Mouse (Mus musculus) CH12.LX (cell line): ENCODE measurements around the gene Xkr7. TPM values are rescaled to one million over a fixed set of nuclear protein-coding genes. Genes with fewer than 3 reads are reported as not detected.

Experiments
- DNase-seq: peaks from one replicate; pipeline ENCODE4 v3.0.0-alpha.2; 2013; ENCODE audit errors: extremely low read depth
- H3K27ac ChIP-seq: 2 replicates; pipeline ENCODE4 v1.5.1; 2012; ENCODE audit warnings: low read depth, mild to moderate bottlenecking, control low read depth, moderate library complexity; ENCODE audit not compliant: insufficient read depth
- H3K27me3 ChIP-seq: replicated peaks from 2 replicates; pipeline ENCODE3; 2012; ENCODE audit warnings: inconsistent platforms
- H3K36me3 ChIP-seq, 2 experiments: replicated peaks in 1 of 2; 2 replicates each; pipeline versions ENCODE3 to v1.6.1; 2012; ENCODE audit warnings: inconsistent platforms in 1 of 2, low read length in 1 of 2, mild to moderate bottlenecking in 1 of 2, mixed read lengths in 1 of 2, moderate library complexity in 1 of 2; ENCODE audit not compliant: control insufficient read depth in 1 of 2, insufficient read depth in 1 of 2
- H3K4me1 ChIP-seq, 2 experiments: 2 replicates each; pipeline ENCODE4 v1.6.1; 2012; ENCODE audit warnings: inconsistent platforms in 1 of 2, moderate library complexity in 1 of 2; ENCODE audit not compliant: insufficient read depth in 2 of 2, control insufficient read depth in 1 of 2
- H3K4me2 ChIP-seq: 2 replicates; pipeline ENCODE4 v1.6.1; 2012; ENCODE audit warnings: low read depth, mild to moderate bottlenecking, control low read depth; ENCODE audit not compliant: poor library complexity, insufficient read depth, severe bottlenecking
- H3K4me3 ChIP-seq, 3 experiments: fragments of 150-350 bp in 1 of 3; sonication (generic) in 1 of 3; replicated peaks in 1 of 3; 2 replicates each; pipeline versions ENCODE3 to v1.5.1; 2011 to 2012; ENCODE audit warnings: low read depth in 2 of 3, low read length in 2 of 3, mild to moderate bottlenecking in 2 of 3, moderate library complexity in 2 of 3, control low read depth in 1 of 3, improper control_type of control experiment in 1 of 3, inconsistent platforms in 1 of 3, mixed read lengths in 1 of 3; ENCODE audit not compliant: poor library complexity in 1 of 3
- H3K79me2 ChIP-seq: replicated peaks from 2 replicates; pipeline ENCODE4 v1.6.1; 2012; ENCODE audit warnings: mild to moderate bottlenecking, moderate library complexity; ENCODE audit not compliant: control insufficient read depth, poor library complexity, insufficient read depth, severe bottlenecking; ENCODE audit errors: extremely low read depth
- H3K9ac ChIP-seq: 2 replicates; pipeline ENCODE4 v1.6.1; 2012; ENCODE audit warnings: low read depth, mild to moderate bottlenecking, control low read depth, moderate library complexity; ENCODE audit not compliant: insufficient read depth
- H3K9me3 ChIP-seq: replicated peaks from 2 replicates; pipeline ENCODE3; 2012; ENCODE audit warnings: low read length, inconsistent platforms, mixed read lengths
- ELF1 ChIP-seq: IDR thresholded peaks from 2 replicates; pipeline ENCODE4 v1.6.1; 2014; ENCODE audit warnings: low read depth, mild to moderate bottlenecking, inconsistent platforms, low read length, improper control_type of control experiment
- EP300 ChIP-seq: IDR thresholded peaks from 2 replicates; pipeline ENCODE4 v1.6.1; 2011; ENCODE audit warnings: low read length, improper control_type of control experiment
- ETS1 ChIP-seq: conservative IDR thresholded peaks from 2 replicates; pipeline ENCODE4 v1.6.1; 2012; ENCODE audit warnings: low read depth, mild to moderate bottlenecking, inconsistent platforms, low read length, improper control_type of control experiment, moderate library complexity
- IRF4 ChIP-seq: IDR thresholded peaks from 2 replicates; pipeline ENCODE4 v1.6.1; 2014; ENCODE audit warnings: low read depth, mild to moderate bottlenecking, inconsistent platforms, low read length, improper control_type of control experiment
- JUND ChIP-seq: conservative IDR thresholded peaks from 2 replicates; pipeline ENCODE4 v1.6.1; 2011; ENCODE audit warnings: low read depth, low read length, improper control_type of control experiment
- MAZ ChIP-seq: IDR thresholded peaks from 2 replicates; pipeline ENCODE4 v1.6.1; 2012; ENCODE audit warnings: low read depth, mild to moderate bottlenecking, inconsistent platforms, low read length, improper control_type of control experiment, moderate library complexity
- MEF2A ChIP-seq: IDR thresholded peaks from 2 replicates; pipeline ENCODE4 v1.6.1; 2014; ENCODE audit warnings: low read depth, mild to moderate bottlenecking, inconsistent platforms, low read length, improper control_type of control experiment, borderline replicate concordance
- NELFE ChIP-seq: IDR thresholded peaks from 2 replicates; pipeline ENCODE4 v1.6.1; 2011; ENCODE audit warnings: low read depth, low read length, improper control_type of control experiment
- PAX5 ChIP-seq: IDR thresholded peaks from 2 replicates; pipeline ENCODE4 v1.6.1; 2012; ENCODE audit warnings: low read length, inconsistent platforms, mixed read lengths
- POLR2AphosphoS2 ChIP-seq: IDR thresholded peaks from 2 replicates; pipeline ENCODE4 v1.6.1; 2011; ENCODE audit warnings: low read depth, low read length, improper control_type of control experiment
- RAD21 ChIP-seq: IDR thresholded peaks from 2 replicates; pipeline ENCODE4 v1.6.1; 2011; ENCODE audit warnings: low read depth, mild to moderate bottlenecking, low read length, improper control_type of control experiment, moderate library complexity
- RCOR1 ChIP-seq: conservative IDR thresholded peaks from 2 replicates; pipeline ENCODE4 v1.6.1; 2012; ENCODE audit warnings: low read depth, mild to moderate bottlenecking, inconsistent platforms, low read length, improper control_type of control experiment
- SMC3 ChIP-seq: IDR thresholded peaks from 2 replicates; pipeline ENCODE4 v1.6.1; 2011; ENCODE audit warnings: low read depth, low read length, improper control_type of control experiment
- TCF12 ChIP-seq: IDR thresholded peaks from 2 replicates; pipeline ENCODE4 v1.6.1; 2014; ENCODE audit warnings: low read depth, mild to moderate bottlenecking, inconsistent platforms, low read length, improper control_type of control experiment
- USF1 ChIP-seq: IDR thresholded peaks from 2 replicates; pipeline ENCODE4 v1.6.1; 2014; ENCODE audit warnings: low read depth, mild to moderate bottlenecking, inconsistent platforms, low read length, improper control_type of control experiment
- dilution Hi-C: fragments of 300-500 bp; cut with MboI; formaldehyde crosslinking; loops from 2 replicates; pipeline ENCODE4 v1.14.3; 2020; ENCODE audit warnings: low sequenced_read_pairs; ENCODE audit not compliant: extremely low pct_unique_long_range_greater_than_20kb, extremely low pct_ligation_motif_present
- in situ Hi-C: fragments of 300-500 bp; cut with MboI; formaldehyde crosslinking; loops from 3 replicates; pipeline ENCODE4 v1.14.3; 2019; ENCODE audit warnings: low sequenced_read_pairs, low pct_ligation_motif_present, low pct_unique_long_range_greater_than_20kb, mixed read lengths
- polyA plus RNA-seq: library from polyadenylated mRNA; unstranded; fragments of >175 nt; gene quantifications from 2 replicates; pipeline ENCODE4 v1.2.1, GENCODE M21; 2012; ENCODE audit warnings: low read depth; ENCODE audit not compliant: insufficient read length
- total RNA-seq, 2 experiments: library from RNA; depleted of rRNA; stranded (reverse); fragments of 300-350 nt in 1 of 2; fragments of >200 nt in 1 of 2; gene quantifications; 2 replicates each; pipeline ENCODE4 v1.2.3; 2012 to 2014

Xkr7 gene
- total and polyA plus RNA-seq, 3 experiments, result not detected

GRCm38 (mm10) chr2:152997046-152997445 lies 34.6 kb upstream of the Xkr7 start:
- in situ Hi-C loops, result no loop called here
- dilution Hi-C loops, result no loop called here

GRCm38 (mm10) chr2:153002492-153003248 lies 29.0 kb upstream of the Xkr7 start:
- in situ Hi-C loops, result no loop called here
- TF ChIP-seq EP300, result 0 out of 2 replicates have a peak, but pooled peaks have one; percentile 3
- TF ChIP-seq ELF1, result 0 out of 2 replicates have a peak, but pooled peaks have one; percentile 11
- peak; percentile 38; the same call in 1 of the 2 replicates for TF ChIP-seq ETS1
- TF ChIP-seq SMC3, result no peak
- no peak for TF ChIP-seq USF1
- 0 out of 2 replicates have a peak, but pooled peaks have one; percentile 9 for TF ChIP-seq NELFE

More at GRCm38 (mm10) chr2:152997046-152997445, 34.6 kb upstream of the Xkr7 start:
- Histone ChIP-seq H3K4me3 (no peak overlapping the region), H3K4me2 (no peak overlapping the region), H3K36me3 (no peaks in the 10 kb centered on the region), H3K79me2 (no peaks in the 10 kb centered on the region), H3K9ac (no peak overlapping the region), H3K27me3 (peaks cover 16% of the 10 kb centered on the region), H3K4me1 (peaks cover 7 to 15% of the 10 kb centered on the region in 2 experiments), H3K9me3 (no peaks in the 10 kb centered on the region), H3K27ac (no peak overlapping the region)
- no peak for DNase-seq
- no peak for TF ChIP-seq MAZ
- TF ChIP-seq POLR2AphosphoS2, result no peak
- TF ChIP-seq PAX5, result no peak
- TF ChIP-seq RAD21, result no peak
- no peak for TF ChIP-seq IRF4
- TF ChIP-seq MEF2A, result no peak
- TF ChIP-seq RCOR1, result no peak
- no peak for TF ChIP-seq TCF12
- no peak for TF ChIP-seq JUND
- no peak for TF ChIP-seq NELFE

More at GRCm38 (mm10) chr2:153002492-153003248, 29.0 kb upstream of the Xkr7 start:
- peak; percentile 88 for DNase-seq
- peak overlapping the region in 2 of 3 experiments; percentile 0 to 26 for H3K4me3 ChIP-seq
- H3K79me2 ChIP-seq, result no peaks in the 10 kb centered on the region
- peaks cover 14% of the 10 kb centered on the region for H3K27me3 ChIP-seq
- H3K36me3 ChIP-seq, result peaks cover 11 to 21% of the 10 kb centered on the region in 2 experiments
- H3K4me2 ChIP-seq, result peak overlapping the region; percentile 40; the same call in 1 of the 2 replicates
- peaks cover 13 to 27% of the 10 kb centered on the region in 2 experiments for H3K4me1 ChIP-seq
- dilution Hi-C loops, result no loop called here
- H3K27ac ChIP-seq, result no peak overlapping the region
- H3K9me3 ChIP-seq, result no peaks in the 10 kb centered on the region
- no peak overlapping the region for H3K9ac ChIP-seq
